Mouse (Mus musculus): ENCODE data around the gene Trim10. TPM values are rescaled to one million over a fixed set of nuclear protein-coding genes. Genes with fewer than 3 reads are reported as not detected.

Gene Trim10
- polyA plus RNA-seq, 1 experiment, result 0.13 TPM

DNA sequence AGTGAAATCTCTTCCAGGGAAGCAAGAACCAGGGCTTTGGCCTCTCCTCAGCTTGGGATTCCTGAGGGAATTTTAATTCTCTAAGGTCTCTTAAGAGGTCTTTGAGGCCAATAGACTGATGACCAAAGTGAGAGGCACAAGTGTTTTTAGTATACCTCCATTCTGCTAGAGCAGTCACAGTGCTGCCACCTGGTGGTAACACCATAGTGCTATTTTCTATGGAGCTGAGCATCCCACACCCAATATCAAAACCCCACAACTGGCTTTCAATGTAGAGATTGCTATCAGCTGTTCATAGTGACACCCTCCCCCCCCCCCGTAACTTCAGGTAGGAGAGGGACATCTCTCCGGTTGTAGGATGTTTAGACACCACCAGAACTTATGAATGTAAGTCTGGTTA, 44.7 kb downstream of the Trim10 start:
- H3K4me1 ChIP-seq (ENCODE audit: control insufficient read depth, insufficient read depth, low read length), result no peaks in the 10 kb centered on the region

DNA sequence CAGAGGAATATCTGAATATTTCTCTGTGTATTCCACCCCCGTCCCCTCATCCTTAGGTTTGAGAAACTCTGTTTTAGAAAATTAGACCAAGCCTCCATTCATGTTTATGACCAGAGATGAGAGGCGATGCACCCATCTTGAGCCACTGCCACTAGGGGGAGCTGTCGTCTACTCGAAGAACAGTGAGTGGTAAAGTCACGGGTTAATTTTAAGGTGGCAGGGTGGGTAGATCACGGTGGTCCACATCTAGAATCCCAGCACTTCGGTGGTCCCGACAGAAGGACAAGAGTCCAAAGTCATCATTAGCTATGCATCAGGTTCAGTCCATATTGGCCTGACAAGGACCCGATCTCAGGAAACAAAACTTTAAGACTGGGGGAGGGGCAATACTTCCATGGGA, 45.7 kb downstream of the Trim10 start:
- H3K27me3 ChIP-seq (ENCODE audit: control insufficient read depth, insufficient read depth, low read length), result no peaks in the 10 kb centered on the region
- no peak overlapping the region for H3K27ac ChIP-seq (ENCODE audit: insufficient read depth, low read length)
- 14% methylated on average over 9 of the region's 9 CpGs for WGBS
- H3K4me1 ChIP-seq (ENCODE audit: control insufficient read depth, insufficient read depth, low read length), result no peaks in the 10 kb centered on the region
- TF ChIP-seq CTCF (IDR thresholded peaks at IDR 0.05; ENCODE audit: borderline replicate concordance, insufficient read depth, low read depth, low read length) (peak; percentile 82), POLR2A (IDR thresholded peaks at IDR 0.05; ENCODE audit: borderline replicate concordance, insufficient read depth, low read length) (no peak)
- peak; percentile 32 to 60 for DNase-seq
- no peak overlapping the region for H3K4me3 ChIP-seq (replicated peaks; ENCODE audit: insufficient read depth, low read depth, low read length)

More for the DNA sequence above, 44.7 kb downstream of the Trim10 start:
- no peak overlapping the region for H3K27ac ChIP-seq (ENCODE audit: insufficient read depth, low read length)
- DNase-seq, result peak; percentile 64 to 69
- H3K27me3 ChIP-seq (ENCODE audit: control insufficient read depth, insufficient read depth, low read length), result no peaks in the 10 kb centered on the region
- 10% methylated on average over 2 of the region's 2 CpGs for WGBS
- TF ChIP-seq CTCF (IDR thresholded peaks at IDR 0.05; ENCODE audit: borderline replicate concordance, insufficient read depth, low read depth, low read length) (peak; percentile 66; the same call in 1 of the 2 replicates), POLR2A (IDR thresholded peaks at IDR 0.05; ENCODE audit: borderline replicate concordance, insufficient read depth, low read length) (no peak)
- no peak overlapping the region for H3K4me3 ChIP-seq (replicated peaks; ENCODE audit: insufficient read depth, low read depth, low read length)

DNA sequence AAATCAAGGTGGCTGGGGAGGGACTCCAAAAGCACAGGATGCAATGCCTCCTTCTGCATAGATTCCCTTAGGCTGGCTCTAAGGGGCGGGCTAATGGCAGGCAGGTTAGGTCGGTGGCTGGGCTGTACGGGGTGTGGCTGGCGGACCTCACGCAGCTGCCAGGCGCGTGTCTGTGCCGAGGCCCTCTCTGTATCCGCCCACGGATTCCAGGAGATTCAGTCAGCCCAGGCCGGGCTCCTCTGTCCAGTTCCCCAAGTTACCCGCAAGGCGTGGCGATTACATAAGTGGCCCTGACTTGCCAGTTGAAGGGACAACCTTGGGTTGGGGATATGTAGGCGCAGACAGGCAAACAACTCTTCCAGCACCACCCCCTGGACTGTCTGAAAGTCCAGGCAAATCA, 50.9 kb downstream of the Trim10 start:
- 56% methylated on average over 15 of the region's 15 CpGs for WGBS
- Histone ChIP-seq H3K27ac (ENCODE audit: insufficient read depth, low read length) (no peak overlapping the region), H3K4me1 (ENCODE audit: control insufficient read depth, insufficient read depth, low read length) (no peaks in the 10 kb centered on the region), H3K27me3 (ENCODE audit: control insufficient read depth, insufficient read depth, low read length) (no peaks in the 10 kb centered on the region), H3K4me3 (replicated peaks; ENCODE audit: insufficient read depth, low read depth, low read length) (no peak overlapping the region)
- no peak for DNase-seq
- TF ChIP-seq CTCF (IDR thresholded peaks at IDR 0.05; ENCODE audit: borderline replicate concordance, insufficient read depth, low read depth, low read length), result no peak
- no peak for TF ChIP-seq POLR2A (IDR thresholded peaks at IDR 0.05; ENCODE audit: borderline replicate concordance, insufficient read depth, low read length)

DNA sequence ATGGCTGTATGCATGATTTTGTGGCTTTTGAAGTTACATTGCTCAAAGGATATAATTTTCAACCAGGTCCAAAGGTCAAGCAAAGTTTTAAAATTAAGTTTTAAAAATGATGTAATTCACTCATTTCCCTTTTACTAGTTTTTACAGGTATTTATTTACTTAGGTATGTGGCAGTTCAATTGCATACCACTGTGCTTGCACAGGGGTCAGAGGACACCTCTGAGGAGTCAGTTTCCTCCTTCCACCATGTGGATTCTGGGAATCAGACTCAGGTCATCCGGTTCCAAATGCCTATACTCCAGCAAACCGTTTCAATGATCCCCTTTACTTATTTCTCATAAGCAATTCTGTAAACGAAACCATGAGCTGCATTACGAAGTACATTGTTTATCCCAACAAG, 53.3 kb downstream of the Trim10 start:
- WGBS, result 85% methylated on average over 4 of the region's 4 CpGs
- no peak for TF ChIP-seq CTCF (IDR thresholded peaks at IDR 0.05; ENCODE audit: borderline replicate concordance, insufficient read depth, low read depth, low read length)
- TF ChIP-seq POLR2A (IDR thresholded peaks at IDR 0.05; ENCODE audit: borderline replicate concordance, insufficient read depth, low read length), result no peak
- Histone ChIP-seq H3K27ac (ENCODE audit: insufficient read depth, low read length) (no peak overlapping the region), H3K27me3 (ENCODE audit: control insufficient read depth, insufficient read depth, low read length) (no peaks in the 10 kb centered on the region), H3K4me1 (ENCODE audit: control insufficient read depth, insufficient read depth, low read length) (no peaks in the 10 kb centered on the region), H3K4me3 (replicated peaks; ENCODE audit: insufficient read depth, low read depth, low read length) (no peak overlapping the region)
- no peak for DNase-seq

DNA sequence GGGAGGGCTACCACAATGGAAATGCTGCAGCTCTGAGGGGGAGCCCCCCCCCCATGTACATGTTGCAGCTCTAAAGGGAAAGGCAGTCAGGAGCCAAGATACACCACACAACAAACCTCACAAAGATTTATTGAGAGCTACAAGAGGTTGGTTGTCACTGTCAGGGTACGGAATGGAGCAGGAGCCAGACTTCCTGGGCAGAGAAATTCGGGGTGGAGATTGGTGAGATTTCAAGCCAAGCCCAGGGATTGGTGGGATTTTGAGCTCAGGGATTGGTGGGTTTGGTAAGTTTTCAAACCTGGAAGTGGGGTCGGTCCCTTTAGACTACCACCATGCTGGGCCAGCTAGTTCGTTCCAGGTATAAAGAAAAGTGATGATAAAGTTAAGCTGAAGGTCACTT, 54.1 kb downstream of the Trim10 start:
- no peak for DNase-seq
- Histone ChIP-seq H3K27ac (ENCODE audit: insufficient read depth, low read length) (no peak overlapping the region), H3K4me3 (replicated peaks; ENCODE audit: insufficient read depth, low read depth, low read length) (no peak overlapping the region), H3K27me3 (ENCODE audit: control insufficient read depth, insufficient read depth, low read length) (no peaks in the 10 kb centered on the region), H3K4me1 (ENCODE audit: control insufficient read depth, insufficient read depth, low read length) (no peaks in the 10 kb centered on the region)
- TF ChIP-seq POLR2A (IDR thresholded peaks at IDR 0.05; ENCODE audit: borderline replicate concordance, insufficient read depth, low read length) (no peak), CTCF (IDR thresholded peaks at IDR 0.05; ENCODE audit: borderline replicate concordance, insufficient read depth, low read depth, low read length) (no peak)
- WGBS, result 49% methylated on average over 4 of the region's 4 CpGs

Other genes with a start within 250 kb of the Trim10 start
- gene H2-M9, start 226.9 kb upstream of the Trim10 start, polyA plus RNA-seq (2012; rRNA removed), result not detected in 2 replicates
- gene H2-M1, start 197.4 kb upstream of the Trim10 start, polyA plus RNA-seq (2012; rRNA removed), result not detected in 2 replicates
- not detected in 2 replicates for gene H2-M10.5, start 96.7 kb upstream of the Trim10 start, polyA plus RNA-seq (2012; rRNA removed)
- gene H2-M10.6, start 57.4 kb upstream of the Trim10 start, polyA plus RNA-seq (2012; rRNA removed), result not detected in 2 replicates
- gene Trim26, start 32.4 kb upstream of the Trim10 start, polyA plus RNA-seq (2012; rRNA removed), result 29.4 and 29.9 TPM in 2 replicates
- gene Trim15, start 2.4 kb upstream of the Trim10 start, polyA plus RNA-seq (2012; rRNA removed), result 0.14 and 0.15 TPM in 2 replicates
- gene Trim40, start 20.5 kb downstream of the Trim10 start, polyA plus RNA-seq (2012; rRNA removed), result 0.07 TPM in 1 of 2 replicates, not detected in the other
- not detected in 2 replicates for gene Trim31, start 28.5 kb downstream of the Trim10 start, polyA plus RNA-seq (2012; rRNA removed)
- gene Rnf39, start 73.3 kb downstream of the Trim10 start, polyA plus RNA-seq (2012; rRNA removed), result 5.6 and 6.5 TPM in 2 replicates
- 196 and 206 TPM in 2 replicates for gene Ppp1r11, start 82.2 kb downstream of the Trim10 start, polyA plus RNA-seq (2012; rRNA removed)
- 37.5 and 40.6 TPM in 2 replicates for gene Znrd1, start 89.0 kb downstream of the Trim10 start, polyA plus RNA-seq (2012; rRNA removed)
- gene Znrd1as, start 89.0 kb downstream of the Trim10 start, polyA plus RNA-seq (2012; rRNA removed), result 6.7 and 7.8 TPM in 2 replicates
- gene 2410137M14Rik, start 111.7 kb downstream of the Trim10 start, polyA plus RNA-seq (2012; rRNA removed), result 0.29 TPM in 1 of 2 replicates, not detected in the other
- 0.55 and 0.77 TPM in 2 replicates for gene H2-M5, start 120.0 kb downstream of the Trim10 start, polyA plus RNA-seq (2012; rRNA removed)
- gene Zfp57, start 131.6 kb downstream of the Trim10 start, polyA plus RNA-seq (2012; rRNA removed), result 10.3 and 12.0 TPM in 2 replicates
- gene Mog, start 153.8 kb downstream of the Trim10 start, polyA plus RNA-seq (2012; rRNA removed), result 145 and 178 TPM in 2 replicates
- gene Gabbr1, start 176.4 kb downstream of the Trim10 start, polyA plus RNA-seq (2012; rRNA removed), result 403 and 405 TPM in 2 replicates
- gene Olfr90, start 218.9 kb downstream of the Trim10 start, polyA plus RNA-seq (2012; rRNA removed), result not detected in 2 replicates
- gene Olfr91, start 228.7 kb downstream of the Trim10 start, polyA plus RNA-seq (2012; rRNA removed), result not detected in 2 replicates

All from cerebellum, adult 2 months (tissue).